Mouse (Mus musculus) G1E (cell line): ENCODE data around the gene Dqx1.

Experiments used
- CTCF ChIP-seq: IDR thresholded peaks from 2 replicates; pipeline ENCODE4 v1.5.1; 2012; ENCODE audit warnings: low read depth, low read length, inconsistent platforms, mixed read lengths
- GATA1 ChIP-seq: IDR thresholded peaks from 2 replicates; pipeline ENCODE4 v1.6.1; 2012; ENCODE audit warnings: borderline replicate concordance, low read length, inconsistent platforms, mixed read lengths
- GATA2 ChIP-seq: IDR thresholded peaks from 2 replicates; pipeline ENCODE4 v1.6.1; 2012; ENCODE audit warnings: low read depth, low read length, inconsistent platforms, borderline replicate concordance
- TAL1 ChIP-seq: conservative IDR thresholded peaks from 2 replicates; pipeline ENCODE4 v1.6.1; 2012; ENCODE audit warnings: low read depth, low read length, inconsistent platforms, mixed read lengths

DNA sequence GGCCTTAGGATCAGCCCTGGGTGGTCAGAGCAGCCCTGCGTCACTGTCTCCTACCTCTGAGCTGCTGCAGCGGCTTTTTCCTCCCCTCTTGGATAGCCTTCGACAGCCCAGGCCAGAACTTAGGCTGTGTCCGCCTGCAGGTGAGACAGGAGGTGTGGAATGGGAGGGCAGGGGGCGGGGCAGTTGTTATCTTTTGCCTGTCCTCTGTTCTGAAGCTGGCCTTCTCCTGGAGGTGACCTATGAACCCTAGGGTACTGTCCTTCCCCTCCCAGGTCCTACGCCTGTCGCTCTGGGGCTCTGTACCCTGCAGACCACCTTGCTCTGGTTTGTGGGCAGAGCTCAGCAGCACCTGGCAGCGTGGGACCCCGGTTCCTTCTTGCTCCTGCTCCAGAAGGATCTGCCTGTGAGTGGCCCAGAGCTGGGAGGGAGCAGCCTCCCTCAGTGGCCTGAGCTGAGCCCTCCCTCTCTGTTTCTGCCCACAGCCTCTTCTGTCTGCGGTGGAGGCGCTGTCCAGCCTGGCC is 45.5 kb downstream of the Dqx1 start:
- TF ChIP-seq CTCF, result no peak
- TF ChIP-seq GATA1, result no peak
- no peak for TF ChIP-seq GATA2
- no peak for TF ChIP-seq TAL1
